Mouse (Mus musculus) ES-E14 (cell line): ENCODE results near the gene Adora3.

Experiments used
- CHD2 ChIP-seq: IDR thresholded peaks from 2 replicates; pipeline ENCODE4 v1.6.1; 2014; ENCODE audit warnings: mild to moderate bottlenecking, low read depth, low read length, inconsistent platforms
- ZNF384 ChIP-seq: IDR thresholded peaks from 2 replicates; pipeline ENCODE4 v1.6.1; 2012; ENCODE audit warnings: low read depth, low read length, inconsistent platforms

GRCm38 (mm10) chr3:105918355-105918745 lies 47.7 kb downstream of the Adora3 start:
- TF ChIP-seq ZNF384 (no peak), CHD2 (no peak)
